Mouse (Mus musculus) layer of hippocampus, adult 2 months (tissue): ENCODE results near the gene Ttc30b. TPM values are rescaled to one million over a fixed set of nuclear protein-coding genes. Genes with fewer than 3 reads are reported as not detected.
"Not testable (repeated sequence)": the region's sequence is repeated elsewhere in the genome, so short reads cannot be mapped to it uniquely, and the experiment has no call there.

ENCODE experiments used
- DNase-seq, 2 experiments: peaks; one replicate each; pipeline ENCODE4 v3.0.0; 2022; ENCODE audit warnings: low spot score in 2 of 2
- H3K27ac ChIP-seq: fragments of 200-600 bp; 2 replicates; pipeline ENCODE4 v1.8.1; 2022
- H3K4me3 ChIP-seq: fragments of 200-600 bp; 2 replicates; pipeline ENCODE4 v1.8.1; 2022; ENCODE audit warnings: mild to moderate bottlenecking
- CTCF ChIP-seq: fragments of 200-600 bp; conservative IDR thresholded peaks from 2 replicates; pipeline ENCODE4 v1.8.1; 2022; ENCODE audit warnings: antibody characterized with exemption, mild to moderate bottlenecking, moderate library complexity
- long read RNA-seq, 2 experiments: library from polyadenylated mRNA; stranded (forward); transcript quantifications; one replicate each; pipeline ENCODE4 v2.0.0; 2021; ENCODE audit warnings: borderline mapping rate in 2 of 2
- total RNA-seq, 2 experiments: library from RNA; stranded (reverse); gene quantifications; 2 replicates each; pipeline ENCODE4 v1.2.3; 2021

Gene Ttc30b
- total RNA-seq, result 10 to 100 TPM; 13.6 to 15.7 TPM
- long read RNA-seq, experiment 1, transcript Ttc30b-201 (1 exons, 2,737 nt), result major isoform, 14 of 14 reads
- long read RNA-seq, experiment 1, partial matches to known transcripts, result 0 of 14 reads
- long read RNA-seq, experiment 1, other reads (novel, unspliced or antisense), result 0 of 14 reads
- long read RNA-seq, experiment 2, transcript Ttc30b-201 (1 exons, 2,737 nt), result major isoform, 14 of 14 reads
- long read RNA-seq, experiment 2, partial matches to known transcripts, result 0 of 14 reads
- long read RNA-seq, experiment 2, other reads (novel, unspliced or antisense), result 0 of 14 reads

GRCm38 (mm10) chr2:75938117-75939063 lies at the start of gene Ttc30b:
Ttc30b (minus strand) TSS chr2:75938585.
- no peak for TF ChIP-seq CTCF
- peak within 1 kb of the TSS; percentile 94 for H3K27ac ChIP-seq
- peak; percentile 77 to 81 for DNase-seq
- H3K4me3 ChIP-seq, result peak within 1 kb of the TSS; percentile 62

GRCm38 (mm10) chr2:75987739-75988138 lies 49.4 kb upstream of the Ttc30b start:
- TF ChIP-seq CTCF, result no peak
- 0 out of 2 replicates have a peak overlapping the region, but pooled peaks have one; percentile 73 for H3K27ac ChIP-seq
- no peak for DNase-seq
- no peak overlapping the region for H3K4me3 ChIP-seq

GRCm38 (mm10) chr2:75985124-75985523 lies 46.7 kb upstream of the Ttc30b start:
- peak; percentile 65 to 81 for DNase-seq
- H3K4me3 ChIP-seq, result no peak overlapping the region
- no peak overlapping the region for H3K27ac ChIP-seq
- peak; percentile 99; the same call in 1 of the 2 replicates for TF ChIP-seq CTCF

GRCm38 (mm10) chr2:75983847-75984246 lies 45.5 kb upstream of the Ttc30b start:
- Histone ChIP-seq H3K27ac (no peak overlapping the region), H3K4me3 (no peak overlapping the region)
- TF ChIP-seq CTCF, result no peak
- no peak for DNase-seq

- H3K27ac ChIP-seq, result no peak overlapping the region
- no peak overlapping the region for H3K4me3 ChIP-seq
- DNase-seq, result no peak
- TF ChIP-seq CTCF, result no peak
Observed at GRCm38 (mm10) chr2:75983091-75983490, 44.7 kb upstream of the Ttc30b start.

GRCm38 (mm10) chr2:75982626-75983025 lies 44.2 kb upstream of the Ttc30b start:
- no peak; the same call in 1 of the 2 replicates for TF ChIP-seq CTCF
- no peak overlapping the region for H3K4me3 ChIP-seq
- no peak overlapping the region for H3K27ac ChIP-seq
- DNase-seq, result no peak

- peak; percentile 75 to 77 for DNase-seq
- Histone ChIP-seq H3K27ac (peak within 1 kb of the TSS; percentile 87), H3K4me3 (peak within 1 kb of the TSS; percentile 72)
Observed at GRCm38 (mm10) chr2:75981440-75982081, 43.2 kb upstream of the Ttc30b start, which contains the start of gene Ttc30a1. Ttc30a1 (minus strand) TSS chr2:75981967.

GRCm38 (mm10) chr2:75980933-75981439 lies 42.6 kb upstream of the Ttc30b start:
- H3K4me3 ChIP-seq, result peak overlapping the region; percentile 72; the same call in 1 of the 2 replicates
- not testable (repeated sequence) for DNase-seq, H3K27ac ChIP-seq

GRCm38 (mm10) chr2:75977752-75978368 lies 39.5 kb upstream of the Ttc30b start, which contains the start of gene Ttc30a2:
Ttc30a2 (minus strand) TSS chr2:75978170.
- H3K4me3 ChIP-seq, DNase-seq: not testable (repeated sequence)

GRCm38 (mm10) chr2:75976070-75976469 lies 37.7 kb upstream of the Ttc30b start:
- H3K4me3 ChIP-seq, H3K27ac ChIP-seq, DNase-seq: not testable (repeated sequence)

More at GRCm38 (mm10) chr2:75977752-75978368, 39.5 kb upstream of the Ttc30b start, which contains the start of gene Ttc30a2:
- not testable (repeated sequence) for H3K27ac ChIP-seq

- H3K27ac ChIP-seq, result no peak overlapping the region
- DNase-seq, result no peak
- H3K4me3 ChIP-seq, result no peak overlapping the region
- no peak for TF ChIP-seq CTCF
Observed at GRCm38 (mm10) chr2:75974131-75974530, 35.7 kb upstream of the Ttc30b start.

- DNase-seq, result peak; percentile 83 to 88
- peak; percentile 80 for TF ChIP-seq CTCF
- H3K27ac ChIP-seq, result peak overlapping the region; percentile 50
- H3K4me3 ChIP-seq, result peak overlapping the region; percentile 47
Observed at GRCm38 (mm10) chr2:75964972-75965371, 26.6 kb upstream of the Ttc30b start.
